Mouse (Mus musculus) CD4-positive, CD25-positive, alpha-beta regulatory T cell, adult 4 months (primary cell): ENCODE data around the gene Lamc2. TPM values are rescaled to one million over a fixed set of nuclear protein-coding genes. Genes with fewer than 3 reads are reported as not detected.

Experiments used
- ATAC-seq: one replicate; pipeline ENCODE4 v1.8.0; 2017
- polyA plus RNA-seq, 2 experiments: library from polyadenylated mRNA; unstranded; fragments of 100-300 nt; shearing (Covaris generic); gene quantifications; one replicate each; pipeline ENCODE4 v1.2.1; 2017

Lamc2 gene
- under 1 TPM; 0.35 to 0.50 TPM for polyA plus RNA-seq

GRCm38 (mm10) chr1:153185828-153186803 is at the start of gene Lamc2:
Gene Lamc2, minus strand, starts transcription at chr1:153186447.
- peak; percentile 47 for ATAC-seq

- no peak for ATAC-seq
These were observed 49.3 kb upstream of the Lamc2 start for GRCm38 (mm10) chr1:153235576-153235975.

- ATAC-seq, result no peak
These were observed 45.4 kb upstream of the Lamc2 start for GRCm38 (mm10) chr1:153231681-153232080.

GRCm38 (mm10) chr1:153227916-153228315 is 41.7 kb upstream of the Lamc2 start:
- no peak for ATAC-seq

- no peak for ATAC-seq
These were observed 40.8 kb upstream of the Lamc2 start for GRCm38 (mm10) chr1:153227096-153227495.

GRCm38 (mm10) chr1:153225786-153226725 is 39.8 kb upstream of the Lamc2 start:
- no peak for ATAC-seq

- ATAC-seq, result no peak
These were observed 38.1 kb upstream of the Lamc2 start for GRCm38 (mm10) chr1:153224331-153224730.

GRCm38 (mm10) chr1:153219376-153219775 is 33.1 kb upstream of the Lamc2 start:
- ATAC-seq, result no peak

GRCm38 (mm10) chr1:153216516-153216915 is 30.3 kb upstream of the Lamc2 start:
- ATAC-seq, result no peak

GRCm38 (mm10) chr1:153215676-153216075 is 29.4 kb upstream of the Lamc2 start:
- no peak for ATAC-seq

- no peak for ATAC-seq
These were observed 24.7 kb upstream of the Lamc2 start for GRCm38 (mm10) chr1:153210992-153211391.

- no peak for ATAC-seq
These were observed 24.0 kb upstream of the Lamc2 start for GRCm38 (mm10) chr1:153210198-153210597.

- ATAC-seq, result no peak
These were observed 15.9 kb upstream of the Lamc2 start for GRCm38 (mm10) chr1:153202195-153202594.

GRCm38 (mm10) chr1:153201448-153201847 is 15.2 kb upstream of the Lamc2 start:
- ATAC-seq, result no peak

GRCm38 (mm10) chr1:153197316-153197850 is 11.1 kb upstream of the Lamc2 start:
- ATAC-seq, result no peak

GRCm38 (mm10) chr1:153192945-153193344 is 6.7 kb upstream of the Lamc2 start:
- ATAC-seq, result no peak

- ATAC-seq, result no peak
These were observed 6.1 kb upstream of the Lamc2 start for GRCm38 (mm10) chr1:153192379-153192778.

GRCm38 (mm10) chr1:153191943-153192329 is 5.7 kb upstream of the Lamc2 start:
- no peak for ATAC-seq

GRCm38 (mm10) chr1:153191237-153191942 is 5.1 kb upstream of the Lamc2 start:
- ATAC-seq, result no peak

GRCm38 (mm10) chr1:153188081-153188480 is 1.8 kb upstream of the Lamc2 start:
- no peak for ATAC-seq

GRCm38 (mm10) chr1:153180586-153181289 is 5.5 kb downstream of the Lamc2 start:
- no peak for ATAC-seq
